Mouse (Mus musculus) erythroblast, embryonic 14.5 days (primary cell): ENCODE results near the gene Gls.

ENCODE experiments used
- GATA1 ChIP-seq: IDR thresholded peaks from 2 replicates; pipeline ENCODE4 v1.6.1; 2012; ENCODE audit warnings: low read length, inconsistent platforms, mixed read lengths
- TAL1 ChIP-seq: IDR thresholded peaks from 3 replicates; pipeline ENCODE4 v1.6.1; 2012; ENCODE audit warnings: low read length, inconsistent platforms, mixed read lengths

DNA sequence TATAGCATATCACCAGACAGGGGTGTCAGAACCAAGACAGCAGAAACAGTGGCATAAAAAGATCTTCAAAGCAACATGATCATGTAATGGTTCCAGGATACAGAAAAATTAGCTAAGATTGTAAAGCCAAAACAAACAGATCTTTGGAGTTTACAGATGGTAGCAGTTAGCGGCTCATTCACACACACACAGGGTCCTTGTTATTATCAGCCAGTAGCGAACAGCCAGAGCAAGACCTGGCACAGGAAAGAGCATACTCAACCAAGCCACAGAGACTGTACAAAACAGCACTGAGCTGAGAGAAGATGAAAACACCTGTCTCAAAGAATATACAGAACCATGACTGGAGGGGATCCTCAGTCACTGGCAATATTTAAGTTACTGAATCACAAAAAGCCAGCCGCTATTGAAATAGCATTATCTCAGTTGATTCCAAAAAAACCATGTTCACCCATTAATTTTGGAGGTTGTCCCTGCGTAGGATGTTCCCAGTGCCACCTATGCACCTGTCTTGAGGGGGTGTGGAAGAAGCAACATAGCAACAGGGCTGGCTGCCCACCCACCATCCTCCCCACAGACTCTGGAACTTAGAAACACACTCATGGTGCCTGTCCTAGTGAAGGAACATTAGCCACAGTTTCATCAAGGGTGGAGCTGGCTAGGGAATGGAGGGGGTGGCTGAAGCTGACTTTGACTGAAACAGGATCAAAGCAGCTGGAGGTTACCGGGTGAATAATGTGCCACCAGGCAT lies 69.2 kb downstream of the Gls start:
- TF ChIP-seq GATA1 (no peak), TAL1 (no peak)
